Mouse (Mus musculus): ENCODE measurements around the gene Cbln4. TPM values are rescaled to one million over a fixed set of nuclear protein-coding genes. Genes with fewer than 3 reads are reported as not detected.

Gene Cbln4
- total RNA-seq, 1 experiment: not detected

DNA sequence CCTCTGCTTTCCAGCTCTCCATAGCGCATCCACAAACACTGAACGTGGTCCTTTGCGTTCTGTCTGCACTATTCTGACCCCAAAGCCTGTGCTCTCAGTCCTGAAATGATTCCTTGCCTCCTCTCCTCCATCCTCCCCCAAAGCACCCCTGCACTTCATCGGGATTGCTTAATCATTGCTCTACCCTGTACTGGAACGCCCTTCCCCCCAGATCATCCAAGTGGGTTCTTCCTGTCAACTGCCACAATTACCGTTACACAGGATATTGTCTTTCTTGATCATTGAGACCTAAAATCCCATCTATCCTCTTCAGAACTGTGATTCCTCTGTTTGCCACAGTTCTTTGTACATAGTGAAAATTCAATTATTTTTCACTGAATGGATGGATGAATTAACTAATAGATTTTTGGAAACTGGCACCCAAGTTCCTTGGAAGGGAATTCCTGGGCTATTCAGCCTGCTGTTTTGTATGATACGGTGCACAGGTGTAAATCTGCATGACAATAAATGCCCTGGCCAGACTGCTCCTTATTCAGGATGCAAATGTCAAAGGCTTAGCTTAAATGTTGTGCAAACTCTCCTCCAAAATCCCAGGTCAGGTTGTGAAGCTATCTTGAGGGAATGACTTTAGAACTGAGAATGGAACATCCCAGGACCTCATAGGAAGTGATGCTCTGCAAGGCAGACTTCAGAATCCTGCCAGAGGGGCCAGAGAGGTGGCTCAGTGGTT is 15.8 kb upstream of the Cbln4 start:
- Histone ChIP-seq H3K4me3 (ENCODE audit: insufficient read depth in 1 of 2, low read depth in 1 of 2, low read length in 2 of 2, poor library complexity in 1 of 2, severe bottlenecking in 1 of 2) (no peak overlapping the region), H3K27ac (ENCODE audit: insufficient read depth, low read depth, low read length, poor library complexity, severe bottlenecking) (no peak overlapping the region), H3K9ac (ENCODE audit: insufficient read depth, low read depth, low read length, poor library complexity, severe bottlenecking) (no peak overlapping the region), H3K4me1 (ENCODE audit: control insufficient read depth in 2 of 2, insufficient read depth in 2 of 2, low read length in 2 of 2, poor library complexity in 1 of 2) (peaks cover 0 to 10% of the 10 kb centered on the region in 2 experiments; a peak in 1 of 4 replicates), H3K9me3 (ENCODE audit: control insufficient read depth, insufficient read depth, low read depth, low read length) (no peaks in the 10 kb centered on the region), H3K36me3 (ENCODE audit: control insufficient read depth, insufficient read depth, low read length, poor library complexity, severe bottlenecking) (no peaks in the 10 kb centered on the region)
- in situ Hi-C loops (cut with MboI; ENCODE audit: low sequenced_read_pairs in 2 of 2, unreplicated experiment in 2 of 2): no loop called here
- DNase-seq (ENCODE audit: low read depth, low spot score): no peak
- TF ChIP-seq CHD2 (IDR thresholded peaks at IDR 0.05; ENCODE audit: low read depth, low read length) (no peak), ZC3H11A (IDR thresholded peaks at IDR 0.05; ENCODE audit: borderline replicate concordance, low read depth, low read length) (no peak), MAFK (IDR thresholded peaks at IDR 0.05; ENCODE audit: insufficient read depth, low read depth, low read length) (no peak), HCFC1 (IDR thresholded peaks at IDR 0.05; ENCODE audit: borderline replicate concordance, insufficient read depth, low read length) (no peak), ZNF384 (IDR thresholded peaks at IDR 0.05; ENCODE audit: low read depth, low read length) (no peak)

DNA sequence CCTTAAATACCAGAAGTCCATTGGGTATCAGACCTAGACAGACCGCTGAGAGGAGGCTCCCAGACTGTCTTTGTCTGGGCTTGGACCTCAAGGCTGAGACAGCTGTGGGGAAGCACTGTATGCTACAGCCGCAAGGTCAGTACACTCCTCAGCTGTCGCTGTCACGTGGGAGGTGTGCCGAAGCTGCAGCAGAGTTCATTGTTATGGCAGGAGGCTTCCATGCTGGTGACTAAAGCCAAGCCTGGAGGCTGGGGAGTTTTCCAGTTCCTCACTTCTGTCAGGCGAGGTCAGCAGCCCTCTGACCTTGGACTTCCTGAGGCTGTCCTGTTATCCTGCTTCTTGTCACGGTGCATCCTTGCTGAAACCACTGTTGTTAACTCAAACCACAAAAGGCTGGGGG is 2.7 kb upstream of the Cbln4 start:
- in situ Hi-C loops (cut with MboI; ENCODE audit: low sequenced_read_pairs in 2 of 2, unreplicated experiment in 2 of 2): no loop called here
- Histone ChIP-seq H3K9me3 (ENCODE audit: control insufficient read depth, insufficient read depth, low read depth, low read length) (no peaks in the 10 kb centered on the region), H3K27ac (ENCODE audit: insufficient read depth, low read depth, low read length, poor library complexity, severe bottlenecking) (no peak overlapping the region), H3K36me3 (ENCODE audit: control insufficient read depth, insufficient read depth, low read length, poor library complexity, severe bottlenecking) (no peaks in the 10 kb centered on the region), H3K9ac (ENCODE audit: insufficient read depth, low read depth, low read length, poor library complexity, severe bottlenecking) (no peak overlapping the region), H3K4me3 (ENCODE audit: insufficient read depth in 1 of 2, low read depth in 1 of 2, low read length in 2 of 2, poor library complexity in 1 of 2, severe bottlenecking in 1 of 2) (no peak overlapping the region), H3K4me1 (ENCODE audit: control insufficient read depth in 2 of 2, insufficient read depth in 2 of 2, low read length in 2 of 2, poor library complexity in 1 of 2) (no peaks in the 10 kb centered on the region)
- no peak for DNase-seq (ENCODE audit: low read depth, low spot score)
- TF ChIP-seq HCFC1 (IDR thresholded peaks at IDR 0.05; ENCODE audit: borderline replicate concordance, insufficient read depth, low read length): no peak
- no peak for TF ChIP-seq CHD2 (IDR thresholded peaks at IDR 0.05; ENCODE audit: low read depth, low read length)
- no peak for TF ChIP-seq MAFK (IDR thresholded peaks at IDR 0.05; ENCODE audit: insufficient read depth, low read depth, low read length)
- TF ChIP-seq ZC3H11A (IDR thresholded peaks at IDR 0.05; ENCODE audit: borderline replicate concordance, low read depth, low read length): no peak
- TF ChIP-seq ZNF384 (IDR thresholded peaks at IDR 0.05; ENCODE audit: low read depth, low read length): no peak

DNA sequence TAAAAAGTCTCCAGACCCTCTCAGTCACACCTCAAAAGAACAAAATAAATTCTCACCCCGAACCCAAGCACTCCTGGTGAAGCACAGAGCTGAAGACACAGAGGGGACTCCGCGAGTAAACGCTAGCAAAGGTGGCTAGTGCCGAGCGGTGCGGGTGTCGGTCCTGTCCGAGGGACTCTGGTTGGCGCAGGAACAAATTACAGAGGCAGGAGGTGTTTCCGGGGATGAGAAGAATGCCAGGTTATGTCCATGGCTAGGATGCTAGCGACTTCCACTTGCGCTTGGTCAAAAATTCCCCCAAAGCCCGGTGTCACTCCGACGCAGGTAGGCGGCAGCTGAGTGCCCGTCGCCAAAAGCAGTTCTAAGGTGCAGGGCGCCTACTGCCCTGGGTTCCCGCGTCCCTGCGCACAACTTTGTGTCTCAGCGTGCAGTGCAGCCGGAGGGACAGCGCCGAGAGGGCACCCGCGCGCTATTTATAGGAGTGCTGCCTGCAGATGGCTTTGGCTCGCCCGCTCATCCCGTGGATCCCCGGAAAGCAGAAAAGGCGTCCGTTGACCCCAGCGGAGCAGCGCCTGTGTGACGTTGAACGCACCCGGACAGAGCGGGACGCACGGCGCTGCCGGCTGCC is 545 bp downstream of the Cbln4 start:
- no peak overlapping the region for H3K27ac ChIP-seq (ENCODE audit: insufficient read depth, low read depth, low read length, poor library complexity, severe bottlenecking)
- no peaks in the 10 kb centered on the region for H3K36me3 ChIP-seq (ENCODE audit: control insufficient read depth, insufficient read depth, low read length, poor library complexity, severe bottlenecking)
- peak overlapping the region; percentile 27 for H3K9ac ChIP-seq (ENCODE audit: insufficient read depth, low read depth, low read length, poor library complexity, severe bottlenecking)
- in situ Hi-C loops (cut with MboI; ENCODE audit: low sequenced_read_pairs in 2 of 2, unreplicated experiment in 2 of 2): no loop called here
- DNase-seq (ENCODE audit: low read depth, low spot score): no peak
- H3K4me3 ChIP-seq (ENCODE audit: insufficient read depth in 1 of 2, low read depth in 1 of 2, low read length in 2 of 2, poor library complexity in 1 of 2, severe bottlenecking in 1 of 2): peak overlapping the region; percentile 63 to 65
- TF ChIP-seq ZNF384 (IDR thresholded peaks at IDR 0.05; ENCODE audit: low read depth, low read length): no peak
- no peak for TF ChIP-seq CHD2 (IDR thresholded peaks at IDR 0.05; ENCODE audit: low read depth, low read length)
- H3K9me3 ChIP-seq (ENCODE audit: control insufficient read depth, insufficient read depth, low read depth, low read length): no peaks in the 10 kb centered on the region; the same call in 1 of the 2 replicates
- no peaks in the 10 kb centered on the region for H3K4me1 ChIP-seq (ENCODE audit: control insufficient read depth in 2 of 2, insufficient read depth in 2 of 2, low read length in 2 of 2, poor library complexity in 1 of 2)

DNA sequence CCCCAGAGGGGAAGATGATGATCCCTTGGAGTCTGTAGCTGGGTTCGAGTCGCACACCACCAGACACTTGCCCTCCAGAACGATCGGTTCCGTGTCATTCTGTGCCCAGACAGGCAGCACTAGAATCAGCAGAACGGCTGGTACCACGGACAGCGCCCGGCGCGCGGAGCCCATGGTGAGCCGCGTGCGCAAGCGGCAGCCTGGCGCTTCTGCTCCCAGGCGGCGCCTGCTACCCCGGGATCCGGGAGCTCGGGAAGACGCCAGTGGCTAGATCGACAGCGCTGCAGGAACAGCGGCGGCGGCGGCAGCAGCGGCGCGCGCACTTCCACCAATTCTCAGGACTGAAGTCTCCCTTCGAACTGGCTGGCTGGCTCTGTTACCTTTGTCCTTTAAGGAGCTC is 1.1 kb downstream of the Cbln4 start:
- H3K9me3 ChIP-seq (ENCODE audit: control insufficient read depth, insufficient read depth, low read depth, low read length): no peaks in the 10 kb centered on the region; the same call in 1 of the 2 replicates
- peak overlapping the region; percentile 63 to 65 for H3K4me3 ChIP-seq (ENCODE audit: insufficient read depth in 1 of 2, low read depth in 1 of 2, low read length in 2 of 2, poor library complexity in 1 of 2, severe bottlenecking in 1 of 2)
- no peaks in the 10 kb centered on the region for H3K4me1 ChIP-seq (ENCODE audit: control insufficient read depth in 2 of 2, insufficient read depth in 2 of 2, low read length in 2 of 2, poor library complexity in 1 of 2)
- no peak for TF ChIP-seq ZC3H11A (IDR thresholded peaks at IDR 0.05; ENCODE audit: borderline replicate concordance, low read depth, low read length)
- TF ChIP-seq ZNF384 (IDR thresholded peaks at IDR 0.05; ENCODE audit: low read depth, low read length): no peak
- TF ChIP-seq CHD2 (IDR thresholded peaks at IDR 0.05; ENCODE audit: low read depth, low read length): no peak
- TF ChIP-seq HCFC1 (IDR thresholded peaks at IDR 0.05; ENCODE audit: borderline replicate concordance, insufficient read depth, low read length): peak; percentile 47; the same call in 1 of the 2 replicates
- H3K9ac ChIP-seq (ENCODE audit: insufficient read depth, low read depth, low read length, poor library complexity, severe bottlenecking): no peak overlapping the region
- in situ Hi-C loops (cut with MboI; ENCODE audit: low sequenced_read_pairs in 2 of 2, unreplicated experiment in 2 of 2): no loop called here
- H3K36me3 ChIP-seq (ENCODE audit: control insufficient read depth, insufficient read depth, low read length, poor library complexity, severe bottlenecking): no peaks in the 10 kb centered on the region
- peak; percentile 71 for DNase-seq (ENCODE audit: low read depth, low spot score)
- no peak overlapping the region for H3K27ac ChIP-seq (ENCODE audit: insufficient read depth, low read depth, low read length, poor library complexity, severe bottlenecking)
